ENCODE assay signal across 18 mouse cellular contexts in genomic region chr5:99525649-99526048, GRCm38 (mm10).
"Had no signal": no experiment of that assay in that cellular context is flagged by ENCODE, and none has a peak within 500 bp of the region (broad histone marks: within the 10 kb centered on the region; RNA-seq: fewer than 3 reads in every experiment).

No protein-coding gene starts in this region.

- H3K4me2 ChIP-seq: intestine, embryonic 15.5 days; limb, embryonic 13.5 days; midbrain, embryonic 13.5 days; neural tube, embryonic 15.5 days had no signal

- ATAC-seq: intestine, embryonic 15.5 days; midbrain, embryonic 13.5 days had no signal

- H3K27me3 ChIP-seq: intestine, embryonic 15.5 days; limb, embryonic 13.5 days; midbrain, embryonic 13.5 days; neural tube, embryonic 15.5 days had no signal

- H3K4me3 ChIP-seq: intestine, embryonic 15.5 days; layer of hippocampus, adult 2 months; limb, embryonic 13.5 days; megakaryocyte, embryonic 14.5 days; midbrain, embryonic 13.5 days; myocyte; neural tube, embryonic 15.5 days had no signal

- H3K27ac ChIP-seq: intestine, embryonic 15.5 days; layer of hippocampus, adult 2 months; limb, embryonic 13.5 days; midbrain, embryonic 13.5 days; neural tube, embryonic 15.5 days; stomach, postnatal 0 days had no signal

- H3K36me3 ChIP-seq: intestine, embryonic 15.5 days; limb, embryonic 13.5 days; midbrain, embryonic 13.5 days; neural tube, embryonic 15.5 days had no signal

- H3K9ac ChIP-seq: intestine, embryonic 15.5 days; limb, embryonic 13.5 days; midbrain, embryonic 13.5 days; neural tube, embryonic 15.5 days had no signal

- H3K9me3 ChIP-seq: intestine, embryonic 15.5 days; limb, embryonic 13.5 days; megakaryocyte, embryonic 14.5 days; midbrain, embryonic 13.5 days; neural tube, embryonic 15.5 days had no signal

- DNase-seq: kidney, adult 18-20 months; kidney, postnatal 10 days; kidney, postnatal 4 days; left cerebral cortex, postnatal 4 days; lung, adult 18-20 months; lung, postnatal 10 days; lung, postnatal 4 days; right cerebral cortex, adult 18-20 months; right cerebral cortex, postnatal 25 days; thymus, postnatal 4 days had no signal
